ENCODE assay signal across 11 mouse cellular contexts in the genomic region with DNA sequence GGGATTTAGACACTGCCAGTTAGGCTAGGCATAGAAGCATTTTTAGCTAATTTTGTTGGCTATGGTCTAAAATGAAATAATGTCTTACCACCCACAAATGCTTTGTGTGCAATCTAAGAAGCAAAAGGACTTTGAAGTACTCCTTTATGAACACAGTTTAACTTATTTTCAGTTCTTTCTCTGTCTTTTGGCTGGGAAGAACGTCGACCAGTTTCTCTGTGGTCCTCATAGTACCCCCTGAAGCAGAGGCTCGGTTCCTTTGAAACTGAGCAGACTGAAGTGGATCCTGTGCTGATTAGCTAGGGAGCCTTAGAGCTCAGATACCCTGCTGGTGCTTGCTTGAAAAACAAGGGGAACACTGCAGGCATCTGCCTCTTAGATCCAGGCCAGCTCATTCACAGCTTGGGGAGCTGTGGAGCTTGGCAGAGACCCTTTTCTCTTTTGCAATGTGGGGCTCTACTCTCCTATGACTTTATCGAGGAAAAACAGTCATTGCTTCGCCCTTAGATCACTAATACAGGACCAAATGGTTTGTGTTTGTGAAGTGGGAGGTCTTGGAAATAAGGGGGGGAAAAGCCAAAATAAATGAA. TPM values are rescaled to one million over a fixed set of nuclear protein-coding genes. Genes with fewer than 3 reads are reported as not detected.
DNase-seq lines count a peak whose midpoint lies in the region.
"Had no signal": no experiment of that assay in that cellular context is flagged by ENCODE, and none has a peak within 500 bp of the region (broad histone marks: within the 10 kb centered on the region; RNA-seq: fewer than 3 reads in every experiment).

No protein-coding gene starts in this region.

- peak; percentile 5 for DNase-seq in left cerebral cortex, postnatal 4 days
- no peak for DNase-seq in left cerebral cortex, adult 11 months (ENCODE audit: low spot score)
- peak; percentile 22 for DNase-seq in embryonic facial prominence, embryonic 10.5 days (ENCODE audit: low spot score)
- DNase-seq in heart, adult 9 months (ENCODE audit: low spot score in 2 of 2) = peak; percentile 58 to 71
- DNase-seq in lung, postnatal 10 days = peak; percentile 59
- no peak for DNase-seq in cerebellum, postnatal 36 days
- DNase-seq in urinary bladder, adult 18-20 months (ENCODE audit: low spot score in 2 of 2) = no peak
- DNase-seq: liver, embryonic 13.5 days had no signal

- intact Hi-C loops in left cerebral cortex, postnatal 4 days (cut with DNase I) = no loop called here

- no peak overlapping the region for H3K27ac ChIP-seq in embryonic facial prominence, embryonic 10.5 days (replicated peaks)
- H3K27ac ChIP-seq: liver, embryonic 13.5 days; neural tube, embryonic 15.5 days had no signal

- no peak overlapping the region for H3K4me3 ChIP-seq in embryonic facial prominence, embryonic 10.5 days
- H3K4me3 ChIP-seq: liver, embryonic 13.5 days; neural tube, embryonic 15.5 days had no signal

- 3% methylated on average over 5 of the region's 5 CpGs for WGBS in embryonic facial prominence, embryonic 10.5 days

- no peaks in the 10 kb centered on the region for H3K9me3 ChIP-seq in embryonic facial prominence, embryonic 10.5 days
- H3K9me3 ChIP-seq: liver, embryonic 13.5 days; neural tube, embryonic 15.5 days had no signal

- H3K27me3 ChIP-seq in embryonic facial prominence, embryonic 10.5 days (replicated peaks; ENCODE audit: low read depth, poor library complexity, severe bottlenecking) = peaks cover 41% of the 10 kb centered on the region
- H3K27me3 ChIP-seq: Patski had no signal

- peaks cover 16% of the 10 kb centered on the region for H3K4me1 ChIP-seq in embryonic facial prominence, embryonic 10.5 days
- H3K4me1 ChIP-seq: liver, embryonic 13.5 days had no signal

- no peaks in the 10 kb centered on the region for H3K36me3 ChIP-seq in embryonic facial prominence, embryonic 10.5 days (replicated peaks)
- H3K36me3 ChIP-seq: liver, embryonic 13.5 days; neural tube, embryonic 15.5 days had no signal

RNA-seq across cellular contexts. Expression of a gene that starts 1.9 kb away (rescaled TPM):
- total RNA-seq in left cerebral cortex, postnatal 4 days (2021) = 1 to 10 TPM; 5.7 to 6.3 TPM
- polyA plus RNA-seq in embryonic facial prominence, embryonic 10.5 days (2016; fragmentation: Nextera tagmentation; extraction: Ambion mirVana) = 2.5 and 3.3 TPM in 2 replicates
- total RNA-seq: hematopoietic stem cell, adult 5-6 weeks had no signal

Comparison
In these comparisons a context has a peak if more than half of its experiments do, and no peak if none do; other contexts are left out.
1. DNase-seq: peak in left cerebral cortex, postnatal 4 days (single experiment), embryonic facial prominence, embryonic 10.5 days (single experiment), heart, adult 9 months (2 of 2) and lung, postnatal 10 days (single experiment); none in left cerebral cortex, adult 11 months (single experiment), cerebellum, postnatal 36 days (0 of 2) and urinary bladder, adult 18-20 months (0 of 2).